Mouse (Mus musculus) spleen, postnatal 4 days (tissue): ENCODE measurements around the gene Rnf44.

Source experiments
- DNase-seq, 2 experiments: peaks; one replicate each; pipeline ENCODE4 v3.0.0; 2022; ENCODE audit warnings: low spot score in 2 of 2

The Rnf44 gene

GRCm38 (mm10) chr13:54693558-54694347 is at the start of gene Rnf44:
TSS of gene Rnf44 (minus strand) at chr13:54693907.
- DNase-seq: peak; percentile 98 to 99

- DNase-seq: no peak
Measured at GRCm38 (mm10) chr13:54738213-54738601, 44.5 kb upstream of the Rnf44 start.

DNA sequence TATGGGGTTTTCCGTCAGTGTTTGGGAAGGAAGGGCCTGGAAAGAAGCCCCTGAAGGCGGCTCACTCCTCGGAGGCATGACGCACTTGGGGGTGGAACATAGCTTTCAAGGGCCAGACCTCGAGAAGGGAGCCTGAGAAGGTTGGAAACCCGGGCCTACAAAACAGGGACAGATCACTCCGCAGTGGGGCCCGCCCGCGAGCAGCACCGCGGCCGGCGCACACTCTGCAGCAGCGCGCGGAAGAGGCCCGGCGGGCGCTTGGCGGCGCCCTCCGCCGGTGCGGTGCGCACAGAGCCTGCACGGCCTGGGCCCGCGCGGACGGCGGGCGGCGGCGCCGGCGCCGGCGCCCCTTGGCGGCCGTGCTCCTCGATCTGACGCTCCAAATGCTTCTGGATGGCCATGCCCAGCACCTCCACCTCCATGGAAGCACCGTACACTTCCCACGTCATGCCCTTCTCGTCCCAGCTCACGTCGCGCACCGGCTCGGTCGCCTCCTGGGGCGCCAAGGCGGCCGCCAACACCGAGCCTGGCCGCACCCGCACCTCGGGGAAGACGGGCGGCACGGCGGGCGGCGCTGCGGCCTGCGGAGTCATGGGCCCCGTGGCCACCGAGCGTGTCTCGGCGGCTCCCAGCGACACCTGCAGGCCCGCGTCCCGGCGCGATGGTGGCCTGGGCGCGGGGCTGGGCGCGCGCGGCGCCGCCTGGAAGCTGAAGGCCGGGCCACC is 43.9 kb upstream of the Rnf44 start:
- DNase-seq: no peak

- no peak for DNase-seq
Measured at GRCm38 (mm10) chr13:54736931-54737330, 43.2 kb upstream of the Rnf44 start.

DNA sequence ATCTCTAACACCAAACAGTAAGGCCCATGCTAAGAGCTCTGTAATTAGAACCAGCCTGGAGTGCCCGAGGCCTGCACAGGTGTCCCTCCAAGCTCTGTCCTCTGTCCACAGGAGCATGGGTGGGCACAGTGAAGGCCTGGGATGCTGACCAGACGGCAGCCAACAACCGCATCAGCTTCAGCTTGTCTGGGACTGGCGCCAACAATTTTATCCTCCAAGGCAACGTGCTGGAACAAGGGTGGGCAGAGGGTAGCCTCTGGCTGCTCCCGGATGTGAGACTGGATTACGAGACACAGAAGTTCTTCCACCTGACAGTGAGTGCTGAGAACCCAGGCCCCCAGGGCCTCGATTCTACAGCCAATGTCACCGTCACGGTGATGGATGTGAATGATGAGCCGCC is 32.4 kb upstream of the Rnf44 start:
- DNase-seq: no peak

GRCm38 (mm10) chr13:54723143-54723542 is 29.4 kb upstream of the Rnf44 start:
- no peak for DNase-seq

DNA sequence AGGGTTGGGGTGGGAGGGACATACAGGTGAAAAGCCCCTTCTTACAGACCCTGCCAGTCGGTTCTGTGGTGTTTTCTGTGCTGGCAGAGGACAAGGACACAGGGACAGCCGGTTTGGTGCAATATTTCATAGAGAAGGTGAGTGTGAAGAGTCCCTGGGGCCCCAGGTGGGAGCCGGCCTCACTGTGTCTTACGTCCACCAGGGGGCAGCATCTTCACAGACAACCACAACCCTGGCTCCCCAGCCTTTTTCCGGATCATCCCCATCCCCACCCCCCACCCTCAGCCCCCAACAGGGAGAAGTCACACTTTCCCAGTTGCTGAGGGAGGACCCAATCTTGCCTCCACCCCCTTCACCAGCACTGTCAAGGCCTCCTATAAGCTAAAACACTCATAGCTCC is 23.2 kb upstream of the Rnf44 start:
- DNase-seq: peak; percentile 41 to 78

DNA sequence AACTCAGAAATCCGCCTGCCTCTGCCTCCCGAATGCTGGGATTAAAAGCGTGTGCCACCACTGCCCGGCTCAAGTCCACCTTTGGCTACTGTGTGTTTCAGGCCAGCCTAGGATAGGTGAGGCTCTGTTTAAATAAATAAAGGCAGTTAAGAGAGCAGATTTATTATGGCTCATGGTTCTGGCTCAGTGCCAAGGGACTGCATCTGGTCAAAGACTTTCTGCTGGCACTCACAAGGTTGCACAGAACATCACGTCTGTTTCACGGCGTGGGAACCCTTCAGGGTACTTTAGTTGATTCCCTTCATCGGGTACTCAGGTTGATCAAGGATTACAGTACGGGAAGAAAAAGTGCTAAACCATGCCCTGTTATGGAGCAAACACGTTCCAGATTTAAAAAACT is 21.3 kb upstream of the Rnf44 start:
- DNase-seq: no peak

- no peak for DNase-seq
Measured at GRCm38 (mm10) chr13:54714393-54714792, 20.7 kb upstream of the Rnf44 start.

DNA sequence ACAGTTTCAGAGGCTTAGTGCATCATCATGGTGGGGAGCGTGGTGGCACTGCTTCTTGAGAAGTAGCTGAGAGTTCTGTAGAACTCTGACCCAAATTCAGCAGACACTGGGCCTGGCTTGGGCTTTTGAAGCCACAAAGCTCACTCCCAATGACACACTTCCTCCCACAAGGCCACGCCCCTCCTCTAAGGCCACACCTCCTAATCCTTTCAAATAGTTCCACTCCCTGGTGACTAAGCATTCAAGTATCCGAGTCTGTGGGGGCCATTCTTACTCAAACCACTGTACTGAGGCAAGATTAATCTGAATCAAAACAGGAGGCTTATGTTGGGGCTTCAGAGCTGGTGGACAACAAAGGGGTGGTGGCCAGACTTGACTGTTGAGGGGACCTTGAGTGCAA is 17.2 kb upstream of the Rnf44 start:
- no peak for DNase-seq

GRCm38 (mm10) chr13:54704890-54705289 is 11.2 kb upstream of the Rnf44 start:
- no peak for DNase-seq

- no peak for DNase-seq
Measured at GRCm38 (mm10) chr13:54702507-54702906, 8.8 kb upstream of the Rnf44 start.

GRCm38 (mm10) chr13:54701243-54701642 is 7.5 kb upstream of the Rnf44 start, which contains the start of gene Cdhr2:
TSS of gene Cdhr2 (plus strand) at chr13:54701461.
- no peak for DNase-seq

DNA sequence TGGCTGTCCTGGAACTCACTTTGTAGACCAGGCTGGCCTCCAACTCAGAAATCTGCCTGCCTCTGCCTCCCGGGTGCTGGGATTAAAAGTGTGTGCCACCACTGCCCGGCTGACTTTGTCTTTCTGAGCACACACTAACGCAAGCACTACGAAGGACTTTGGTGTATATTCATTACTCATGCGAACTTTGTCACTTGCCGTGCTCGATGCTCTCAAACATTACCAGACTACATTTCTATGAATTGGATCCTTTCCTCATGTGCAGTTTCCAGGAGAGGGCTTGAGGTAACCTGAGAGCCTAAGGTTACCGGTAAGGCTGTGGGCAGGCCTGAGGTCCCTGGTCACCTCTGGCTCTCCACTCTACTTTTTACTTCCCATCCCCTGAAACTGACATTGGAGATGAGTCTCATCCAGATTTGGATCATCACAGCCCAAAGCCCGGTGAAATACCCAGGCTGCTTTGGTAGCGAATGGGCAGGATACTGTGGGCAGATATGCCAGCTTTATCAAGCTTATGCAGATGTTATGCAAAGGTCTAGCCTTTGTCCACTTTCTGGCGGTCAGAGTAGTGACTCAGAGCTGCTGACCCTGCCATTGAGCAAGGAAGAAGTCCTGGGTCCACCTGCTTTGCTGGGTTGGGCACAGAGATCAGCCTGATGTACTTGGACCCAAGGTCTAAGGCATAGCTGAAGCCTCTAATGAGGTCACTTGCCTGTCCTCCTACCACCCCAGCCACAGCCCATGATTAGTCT is 1.9 kb upstream of the Rnf44 start:
- no peak for DNase-seq

- peak; percentile 86 to 93 for DNase-seq
Measured at GRCm38 (mm10) chr13:54694348-54695060, 797 bp upstream of the Rnf44 start.

- peak in 1 of 2 experiments; percentile 74 for DNase-seq
Measured at GRCm38 (mm10) chr13:54692711-54693557, 773 bp downstream of the Rnf44 start.

DNA sequence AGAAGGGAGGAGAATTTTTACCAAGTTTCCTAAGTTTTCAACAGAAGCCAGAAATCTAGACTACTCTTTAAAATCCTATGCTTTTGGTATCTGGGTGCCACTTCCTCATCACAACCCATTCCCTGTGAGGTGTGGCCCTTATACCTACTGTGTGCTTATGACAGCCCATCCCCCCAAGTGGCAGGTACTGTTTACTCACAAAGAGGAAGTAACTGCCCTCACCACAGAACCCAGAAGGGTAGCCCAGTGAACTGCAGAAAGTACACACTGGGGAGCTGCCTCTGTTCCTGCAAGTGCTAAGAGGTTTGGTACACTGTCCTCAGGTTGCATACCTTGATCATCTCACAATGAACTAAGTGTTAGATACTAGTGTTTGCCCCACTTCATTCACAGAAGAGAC is 2.0 kb downstream of the Rnf44 start:
- peak in 1 of 2 experiments; percentile 48 for DNase-seq

- no peak for DNase-seq
Measured at GRCm38 (mm10) chr13:54690151-54690740, 3.5 kb downstream of the Rnf44 start.

DNA sequence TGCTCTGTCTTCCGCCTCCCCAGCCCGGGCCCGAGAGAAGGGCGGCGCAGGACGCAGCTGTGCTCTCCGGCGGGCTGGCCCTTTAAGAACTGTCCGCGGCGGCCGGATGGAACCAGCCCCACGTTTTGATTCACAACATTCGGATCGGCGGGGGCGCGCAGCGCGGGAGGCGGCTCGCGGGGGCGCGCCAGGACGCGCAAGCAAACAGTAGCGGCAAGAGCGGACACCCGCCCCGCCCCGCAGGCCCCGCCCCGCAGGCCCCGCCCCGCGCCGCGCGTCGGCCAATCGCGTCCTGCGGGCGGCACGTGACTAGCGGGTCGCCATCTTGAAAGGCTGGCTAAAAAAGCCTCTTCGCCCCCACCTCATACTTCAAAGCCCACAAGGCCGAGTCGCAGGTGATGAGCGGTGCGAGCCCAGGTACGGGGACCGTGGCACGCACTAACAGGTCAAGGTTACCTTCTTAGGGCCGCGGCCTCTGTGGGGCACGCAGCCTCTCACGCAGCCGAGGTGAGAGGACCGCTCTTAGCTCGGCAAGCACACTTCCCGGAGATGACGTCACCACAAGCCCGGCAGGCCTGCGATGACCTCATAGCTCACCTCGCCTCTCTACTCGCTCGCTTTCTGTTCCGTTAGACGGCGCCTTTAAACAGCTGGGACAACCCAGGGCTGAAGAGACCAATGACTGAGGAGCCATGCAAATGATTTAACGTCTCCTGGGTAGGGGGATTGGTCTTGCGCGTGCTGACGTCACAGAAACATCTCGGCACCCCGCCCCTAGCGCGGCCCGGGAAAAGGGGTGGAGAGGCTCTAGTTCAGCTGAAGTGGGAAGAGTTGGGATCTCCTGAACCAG is 5.9 kb downstream of the Rnf44 start:
- peak; percentile 93 to 96 for DNase-seq
